Mouse (Mus musculus) layer of hippocampus, adult 2 months (tissue): ENCODE data around the gene St8sia1. TPM values are rescaled to one million over a fixed set of nuclear protein-coding genes. Genes with fewer than 3 reads are reported as not detected.
"Not testable (repeated sequence)": the region's sequence is repeated elsewhere in the genome, so short reads cannot be mapped to it uniquely, and the experiment has no call there.

Experiments used
- DNase-seq, 2 experiments: peaks; one replicate each; pipeline ENCODE4 v3.0.0; 2022; ENCODE audit warnings: low spot score in 2 of 2
- H3K27ac ChIP-seq: fragments of 200-600 bp; 2 replicates; pipeline ENCODE4 v1.8.1; 2022
- H3K4me3 ChIP-seq: fragments of 200-600 bp; 2 replicates; pipeline ENCODE4 v1.8.1; 2022; ENCODE audit warnings: mild to moderate bottlenecking
- CTCF ChIP-seq: fragments of 200-600 bp; conservative IDR thresholded peaks from 2 replicates; pipeline ENCODE4 v1.8.1; 2022; ENCODE audit warnings: antibody characterized with exemption, mild to moderate bottlenecking, moderate library complexity
- long read RNA-seq, 2 experiments: library from polyadenylated mRNA; stranded (forward); transcript quantifications; one replicate each; pipeline ENCODE4 v2.0.0; 2021; ENCODE audit warnings: borderline mapping rate in 2 of 2
- total RNA-seq, 2 experiments: library from RNA; stranded (reverse); gene quantifications; 2 replicates each; pipeline ENCODE4 v1.2.3; 2021

St8sia1 gene
- 10 to 100 TPM; 34.4 to 39.1 TPM for total RNA-seq
- long read RNA-seq, experiment 1, full-length matches to known transcripts: 1 of 4 reads
- long read RNA-seq, experiment 1, partial matches to known transcripts: 0 of 4 reads
- long read RNA-seq, experiment 1, other reads (novel, unspliced or antisense): 3 of 4 reads
- long read RNA-seq, experiment 2, full-length matches to known transcripts: 2 of 3 reads
- long read RNA-seq, experiment 2, partial matches to known transcripts: 0 of 3 reads
- long read RNA-seq, experiment 2, other reads (novel, unspliced or antisense): 1 of 3 reads

- TF ChIP-seq CTCF: peak; percentile 29; the same call in 1 of the 2 replicates
- peak; percentile 26 to 48 for DNase-seq
- H3K4me3 ChIP-seq: peak within 1 kb of the TSS; percentile 88
- peak within 1 kb of the TSS; percentile 97 for H3K27ac ChIP-seq
These were observed at the start of gene St8sia1 for GRCm38 (mm10) chr6:142964076-142964530. Gene St8sia1 (minus strand): TSS chr6:142964452.

GRCm38 (mm10) chr6:143012513-143013215, 48.4 kb upstream of the St8sia1 start:
- H3K27ac ChIP-seq: no peak overlapping the region
- H3K4me3 ChIP-seq: no peak overlapping the region
- DNase-seq: no peak

GRCm38 (mm10) chr6:143008865-143009264, 44.6 kb upstream of the St8sia1 start:
- no peak for TF ChIP-seq CTCF
- H3K4me3 ChIP-seq: no peak overlapping the region
- no peak overlapping the region for H3K27ac ChIP-seq
- DNase-seq: no peak

More at GRCm38 (mm10) chr6:143012513-143013215, 48.4 kb upstream of the St8sia1 start:
- no peak for TF ChIP-seq CTCF

- not testable (repeated sequence) for H3K4me3 ChIP-seq, H3K27ac ChIP-seq, DNase-seq
These were observed 41.0 kb upstream of the St8sia1 start for GRCm38 (mm10) chr6:143005209-143005608.

GRCm38 (mm10) chr6:143004801-143005200, 40.5 kb upstream of the St8sia1 start:
- Histone ChIP-seq H3K4me3 (no peak overlapping the region), H3K27ac (no peak overlapping the region)
- no peak for TF ChIP-seq CTCF
- no peak for DNase-seq

GRCm38 (mm10) chr6:142998221-142998999, 34.2 kb upstream of the St8sia1 start:
- no peak overlapping the region for H3K4me3 ChIP-seq
- no peak overlapping the region for H3K27ac ChIP-seq
- no peak for TF ChIP-seq CTCF
- DNase-seq: no peak

- Histone ChIP-seq H3K27ac (no peak overlapping the region), H3K4me3 (no peak overlapping the region)
- no peak for TF ChIP-seq CTCF
- DNase-seq: no peak
These were observed 32.6 kb upstream of the St8sia1 start for GRCm38 (mm10) chr6:142996887-142997286.

GRCm38 (mm10) chr6:142995567-142995966, 31.3 kb upstream of the St8sia1 start:
- no peak overlapping the region for H3K27ac ChIP-seq
- H3K4me3 ChIP-seq: no peak overlapping the region
- DNase-seq: no peak
- no peak for TF ChIP-seq CTCF

- DNase-seq: no peak
- TF ChIP-seq CTCF: no peak
- H3K4me3 ChIP-seq: no peak overlapping the region
- H3K27ac ChIP-seq: no peak overlapping the region
These were observed 30.6 kb upstream of the St8sia1 start for GRCm38 (mm10) chr6:142994821-142995220.

- Histone ChIP-seq H3K27ac (no peak overlapping the region), H3K4me3 (no peak overlapping the region)
- no peak for DNase-seq
- TF ChIP-seq CTCF: no peak
These were observed 29.8 kb upstream of the St8sia1 start for GRCm38 (mm10) chr6:142993705-142994698.

GRCm38 (mm10) chr6:142992971-142993370, 28.7 kb upstream of the St8sia1 start:
- no peak for TF ChIP-seq CTCF
- DNase-seq: no peak
- Histone ChIP-seq H3K4me3 (no peak overlapping the region), H3K27ac (no peak overlapping the region)

GRCm38 (mm10) chr6:142992099-142992498, 27.8 kb upstream of the St8sia1 start:
- DNase-seq: no peak
- no peak for TF ChIP-seq CTCF
- no peak overlapping the region for H3K27ac ChIP-seq
- no peak overlapping the region for H3K4me3 ChIP-seq
